Mouse (Mus musculus) monocyte, adult 2 months (primary cell): ENCODE data around the gene Sptlc2.
"Not testable (repeated sequence)": the region's sequence is repeated elsewhere in the genome, so short reads cannot be mapped to it uniquely, and the experiment has no call there.

Experiments
- DNase-seq, 2 experiments: peaks; one replicate each; pipeline ENCODE4 v3.0.0; 2022; ENCODE audit warnings: low spot score in 2 of 2, low read depth in 1 of 2

The Sptlc2 gene

GRCm38 (mm10) chr12:87332511-87332910 lies 55.6 kb downstream of the Sptlc2 start:
- DNase-seq = no peak

GRCm38 (mm10) chr12:87331908-87332307 lies 56.2 kb downstream of the Sptlc2 start:
- DNase-seq = no peak

- no peak for DNase-seq
Measured at GRCm38 (mm10) chr12:87331053-87331456, 57.1 kb downstream of the Sptlc2 start.

- DNase-seq = no peak
Measured at GRCm38 (mm10) chr12:87330213-87330612, 57.9 kb downstream of the Sptlc2 start.

- no peak for DNase-seq
Measured at GRCm38 (mm10) chr12:87328025-87328424, 60.1 kb downstream of the Sptlc2 start.

GRCm38 (mm10) chr12:87327610-87328009 lies 60.5 kb downstream of the Sptlc2 start:
- no peak for DNase-seq

- no peak for DNase-seq
Measured at GRCm38 (mm10) chr12:87325452-87325851, 62.7 kb downstream of the Sptlc2 start.

GRCm38 (mm10) chr12:87319229-87319628 lies 68.9 kb downstream of the Sptlc2 start:
- no peak for DNase-seq

GRCm38 (mm10) chr12:87317951-87318350 lies 70.2 kb downstream of the Sptlc2 start:
- no peak for DNase-seq

- no peak for DNase-seq
Measured at GRCm38 (mm10) chr12:87313098-87313497, 75.1 kb downstream of the Sptlc2 start.

GRCm38 (mm10) chr12:87306584-87306844 lies 81.6 kb downstream of the Sptlc2 start:
- DNase-seq = not testable (repeated sequence)

GRCm38 (mm10) chr12:87305767-87306583 lies 82.2 kb downstream of the Sptlc2 start:
- DNase-seq = no peak

GRCm38 (mm10) chr12:87301189-87301588 lies 87.0 kb downstream of the Sptlc2 start:
- no peak for DNase-seq

GRCm38 (mm10) chr12:87300441-87300690 lies 87.8 kb downstream of the Sptlc2 start:
- no peak for DNase-seq

- DNase-seq = no peak
Measured at GRCm38 (mm10) chr12:87299657-87300440, 88.3 kb downstream of the Sptlc2 start, which contains the start of gene Ism2. Ism2 (minus strand) TSS chr12:87299705.

- DNase-seq = no peak
Measured at GRCm38 (mm10) chr12:87299037-87299656, 89.0 kb downstream of the Sptlc2 start.

- DNase-seq = no peak
Measured at GRCm38 (mm10) chr12:87293934-87294333, 94.2 kb downstream of the Sptlc2 start.

- DNase-seq = no peak
Measured at GRCm38 (mm10) chr12:87289100-87289499, 99.1 kb downstream of the Sptlc2 start.

- DNase-seq = no peak
Measured at GRCm38 (mm10) chr12:87284726-87285125, 103.4 kb downstream of the Sptlc2 start.

GRCm38 (mm10) chr12:87284268-87284667 lies 103.9 kb downstream of the Sptlc2 start:
- DNase-seq = no peak

- no peak for DNase-seq
Measured at GRCm38 (mm10) chr12:87283706-87284105, 104.4 kb downstream of the Sptlc2 start.

GRCm38 (mm10) chr12:87282743-87283142 lies 105.4 kb downstream of the Sptlc2 start:
- DNase-seq = no peak
